Mouse (Mus musculus): Measurements from ENCODE around the gene Fmo4. TPM values are rescaled to one million over a fixed set of nuclear protein-coding genes. Genes with fewer than 3 reads are reported as not detected.
A peak's percentile ranks its signal among the peaks of the same experiment; 100 is the strongest.

The Fmo4 gene
- polyA plus RNA-seq (2015; fragmentation: Nextera tagmentation; extraction: Ambion mirVana) = 0.91 and 1.5 TPM in 2 replicates

DNA sequence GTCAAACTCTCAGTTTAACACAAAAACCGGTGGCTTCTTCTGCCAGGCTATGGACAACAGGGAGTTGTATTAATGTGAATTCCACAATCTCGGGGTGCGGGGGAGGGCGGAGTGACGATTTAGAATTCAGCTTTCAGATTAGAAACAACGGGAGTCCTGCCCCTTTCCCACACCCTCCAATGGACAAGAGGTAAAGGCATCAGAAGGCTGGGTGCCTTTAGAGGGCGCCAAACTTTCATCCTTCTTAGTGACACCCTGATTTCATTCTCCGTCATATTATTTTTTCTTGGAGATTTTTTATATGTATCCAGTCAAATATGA, at the start of gene Fmo4:
Gene Fmo4, minus strand, starts transcription at position 137 of the 321 bp plus-strand sequence.
- H3K9me3 ChIP-seq (replicated peaks) = no peaks in the 10 kb centered on the region
- H3K27me3 ChIP-seq = no peaks in the 10 kb centered on the region
- H3K4me2 ChIP-seq = 0 out of 2 replicates have a peak within 1 kb of the TSS, but pooled peaks have one; percentile 4
- no peaks in the 10 kb centered on the region for H3K36me3 ChIP-seq
- peak within 1 kb of the TSS; percentile 84 for H3K27ac ChIP-seq
- no peak within 1 kb of the TSS for H3K4me3 ChIP-seq (replicated peaks)
- 0 out of 2 replicates have a peak, but pooled peaks cover 4% of the 10 kb centered on the region for H3K4me1 ChIP-seq
- ATAC-seq (replicated peaks; ENCODE audit: low FRiP score) = no peak
- WGBS = 49% methylated on average over 8 of the region's 8 CpGs
- H3K9ac ChIP-seq = no peak within 1 kb of the TSS

DNA sequence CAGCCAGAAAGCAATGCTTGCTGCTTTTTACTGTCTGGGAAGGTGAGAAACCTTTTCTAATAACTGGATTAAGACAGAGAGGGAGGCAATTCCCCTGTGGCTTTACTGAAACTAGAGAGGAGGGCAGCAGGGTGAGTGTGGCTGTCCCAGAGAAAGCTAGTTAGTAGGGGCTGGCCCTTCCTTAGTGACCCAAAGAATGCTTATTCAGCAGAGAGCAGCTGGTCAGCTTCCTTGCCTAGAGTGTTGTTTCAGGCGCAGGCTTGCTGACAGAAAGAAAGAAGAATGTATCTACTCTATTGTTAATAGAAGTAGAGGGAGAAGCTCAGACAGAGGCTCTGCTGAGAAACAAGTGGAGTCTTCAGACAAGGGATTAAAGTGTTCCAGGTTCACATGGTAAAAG, 48.6 kb upstream of the Fmo4 start:
- Histone ChIP-seq H3K27ac (peak overlapping the region; percentile 64), H3K27me3 (no peaks in the 10 kb centered on the region), H3K4me2 (no peak overlapping the region), H3K36me3 (no peaks in the 10 kb centered on the region), H3K9ac (no peak overlapping the region), H3K4me1 (peaks cover 26% of the 10 kb centered on the region), H3K9me3 (replicated peaks) (no peaks in the 10 kb centered on the region), H3K4me3 (replicated peaks) (no peak overlapping the region)
- no peak for ATAC-seq (replicated peaks; ENCODE audit: low FRiP score)
- WGBS = 18% methylated on average over 1 of the region's 1 CpGs

DNA sequence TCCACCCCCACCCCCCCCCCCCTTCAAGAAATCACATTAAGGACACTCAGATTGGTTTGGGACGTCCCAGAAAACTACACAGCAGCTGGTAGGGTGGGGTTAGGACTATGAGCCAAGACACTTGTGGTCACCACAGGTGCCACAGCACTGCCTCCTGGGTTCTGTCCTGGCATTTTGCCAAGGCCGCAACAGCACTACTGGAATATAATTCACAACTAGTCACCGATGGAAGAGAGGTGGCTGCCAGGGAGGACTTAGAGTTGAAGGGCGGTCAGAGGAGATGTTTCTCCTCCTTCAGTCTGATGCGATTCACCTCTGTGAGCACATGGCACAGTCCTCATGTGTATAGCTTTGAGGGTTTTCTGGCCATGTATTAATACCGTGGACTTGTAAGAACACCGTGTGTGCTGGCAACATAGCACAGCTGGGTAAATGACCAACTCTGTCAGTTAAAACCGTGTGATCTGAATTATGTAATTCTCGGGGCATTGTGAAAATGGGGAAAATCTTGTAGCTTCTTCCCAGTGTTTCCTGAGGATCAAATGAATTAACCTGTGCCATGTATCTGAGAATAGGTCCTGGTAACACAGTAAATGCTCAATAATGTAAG, 46.3 kb upstream of the Fmo4 start:
- no peak overlapping the region for H3K4me3 ChIP-seq (replicated peaks)
- no peak overlapping the region for H3K27ac ChIP-seq
- peaks cover 23% of the 10 kb centered on the region for H3K4me1 ChIP-seq
- H3K27me3 ChIP-seq = no peaks in the 10 kb centered on the region
- no peak overlapping the region for H3K9ac ChIP-seq
- H3K36me3 ChIP-seq = no peaks in the 10 kb centered on the region
- no peaks in the 10 kb centered on the region for H3K9me3 ChIP-seq (replicated peaks)
- ATAC-seq (replicated peaks; ENCODE audit: low FRiP score) = peak; percentile 50
- H3K4me2 ChIP-seq = no peak overlapping the region
- WGBS = 68% methylated on average over 9 of the region's 9 CpGs

DNA sequence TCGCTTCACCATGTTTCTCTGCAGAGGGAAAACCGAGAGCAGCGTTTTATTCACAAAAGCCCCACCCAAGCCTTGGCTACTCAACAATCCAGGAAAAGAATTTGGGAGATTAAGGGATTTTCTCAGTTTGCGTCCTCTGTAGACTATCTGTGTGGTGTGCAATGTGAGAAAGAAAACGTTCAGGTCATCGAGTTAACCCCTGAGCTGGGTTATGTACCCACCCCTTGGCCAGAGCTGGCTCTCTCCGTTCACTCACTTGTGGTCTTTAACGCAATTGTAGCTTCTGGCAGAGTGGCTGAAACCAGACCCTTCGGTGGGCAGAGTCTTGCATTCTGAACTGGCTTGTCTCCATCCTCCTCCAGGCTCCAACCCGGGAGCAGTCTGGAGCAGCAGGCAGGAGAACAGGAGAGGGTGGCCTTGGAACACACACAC, 45.8 kb upstream of the Fmo4 start:
- Histone ChIP-seq H3K27me3 (no peaks in the 10 kb centered on the region), H3K9ac (no peak overlapping the region), H3K4me3 (replicated peaks) (no peak overlapping the region), H3K36me3 (no peaks in the 10 kb centered on the region), H3K9me3 (replicated peaks) (no peaks in the 10 kb centered on the region), H3K27ac (peak overlapping the region; percentile 66; the same call in 1 of the 2 replicates), H3K4me2 (peak overlapping the region; percentile 26; the same call in 1 of the 2 replicates), H3K4me1 (peaks cover 23% of the 10 kb centered on the region)
- 44% methylated on average over 10 of the region's 10 CpGs for WGBS
- peak; percentile 33 for ATAC-seq (replicated peaks; ENCODE audit: low FRiP score)

DNA sequence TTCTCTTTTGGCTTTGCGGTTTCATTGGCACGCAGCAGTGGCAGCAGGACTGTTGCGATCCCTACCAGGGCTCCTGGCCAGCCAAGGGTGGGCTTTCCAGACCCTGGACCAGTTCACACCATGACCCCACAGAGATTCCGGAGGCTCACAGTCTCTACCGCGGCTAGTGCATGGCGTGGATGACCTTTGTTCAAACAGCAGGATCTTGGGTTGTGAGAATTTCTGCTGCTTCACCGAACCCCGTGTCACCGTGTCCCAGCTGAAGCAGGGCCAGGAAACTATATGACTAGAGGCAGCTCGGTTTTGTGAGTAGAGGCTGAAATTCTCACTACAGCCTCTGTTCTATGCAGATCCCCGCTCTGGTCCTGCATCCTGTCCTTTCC, 45.0 kb upstream of the Fmo4 start:
- 0 out of 2 replicates have a peak overlapping the region, but pooled peaks have one; percentile 1 for H3K9ac ChIP-seq
- ATAC-seq (replicated peaks; ENCODE audit: low FRiP score) = no peak
- no peaks in the 10 kb centered on the region for H3K36me3 ChIP-seq
- H3K4me3 ChIP-seq (replicated peaks) = peak overlapping the region; percentile 16
- no peaks in the 10 kb centered on the region for H3K27me3 ChIP-seq
- H3K4me1 ChIP-seq = peaks cover 23% of the 10 kb centered on the region
- H3K27ac ChIP-seq = peak overlapping the region; percentile 66; the same call in 1 of the 2 replicates
- H3K4me2 ChIP-seq = peak overlapping the region; percentile 26
- WGBS = 66% methylated on average over 12 of the region's 12 CpGs
- H3K9me3 ChIP-seq (replicated peaks) = no peaks in the 10 kb centered on the region

DNA sequence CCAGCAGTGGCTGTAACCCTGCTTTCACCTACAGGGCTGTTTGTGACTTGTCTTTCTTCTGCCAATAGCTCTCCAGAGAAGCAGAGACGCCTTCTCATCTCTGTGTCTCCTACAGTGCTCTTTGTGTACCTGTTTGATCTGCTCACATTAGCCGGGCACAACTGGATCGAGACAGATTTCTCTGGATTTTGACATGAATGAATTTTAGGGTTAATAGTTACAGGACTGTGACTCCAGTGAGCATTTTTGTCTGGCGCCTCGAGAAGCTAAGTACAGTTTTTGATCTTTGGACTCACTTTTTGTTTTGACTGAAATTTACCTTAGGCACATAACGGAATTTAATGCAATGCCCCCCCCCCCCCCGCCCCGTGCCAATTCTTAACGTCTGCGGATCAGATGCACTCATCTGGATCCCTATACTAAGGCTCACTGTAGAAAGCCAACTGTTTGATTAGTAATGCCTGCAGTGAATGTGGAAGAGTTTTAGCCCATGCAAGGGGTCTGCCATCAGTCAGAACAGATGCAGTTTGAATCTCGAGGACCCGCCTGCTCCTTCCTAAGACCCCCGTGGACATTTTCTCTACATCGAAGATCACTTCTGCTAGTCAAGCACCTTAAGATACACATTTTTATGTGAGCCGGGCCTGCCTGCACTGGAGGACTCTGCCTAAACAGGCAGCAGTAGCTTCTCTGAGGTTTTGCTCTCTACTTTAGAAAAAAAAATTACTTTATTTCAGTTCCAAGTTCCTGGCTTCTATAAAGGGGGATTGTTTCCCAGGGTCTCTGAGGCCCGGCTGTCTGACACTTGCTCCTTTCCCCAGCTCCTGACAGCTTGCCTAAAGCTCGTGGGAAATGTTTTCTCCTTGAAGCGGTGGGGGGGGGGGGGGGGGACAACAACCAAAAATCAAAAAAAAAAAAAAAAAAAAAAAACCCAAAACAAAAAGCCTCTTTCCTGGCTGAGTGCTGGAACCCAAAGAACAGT, 44.3 kb upstream of the Fmo4 start:
- Histone ChIP-seq H3K27me3 (no peaks in the 10 kb centered on the region), H3K9ac (no peak overlapping the region), H3K9me3 (replicated peaks) (no peaks in the 10 kb centered on the region), H3K36me3 (no peaks in the 10 kb centered on the region), H3K4me3 (replicated peaks) (no peak overlapping the region), H3K27ac (peak overlapping the region; percentile 66), H3K4me1 (peaks cover 23% of the 10 kb centered on the region), H3K4me2 (peak overlapping the region; percentile 26)
- ATAC-seq (replicated peaks; ENCODE audit: low FRiP score) = no peak
- 65% methylated on average over 18 of the region's 18 CpGs for WGBS

DNA sequence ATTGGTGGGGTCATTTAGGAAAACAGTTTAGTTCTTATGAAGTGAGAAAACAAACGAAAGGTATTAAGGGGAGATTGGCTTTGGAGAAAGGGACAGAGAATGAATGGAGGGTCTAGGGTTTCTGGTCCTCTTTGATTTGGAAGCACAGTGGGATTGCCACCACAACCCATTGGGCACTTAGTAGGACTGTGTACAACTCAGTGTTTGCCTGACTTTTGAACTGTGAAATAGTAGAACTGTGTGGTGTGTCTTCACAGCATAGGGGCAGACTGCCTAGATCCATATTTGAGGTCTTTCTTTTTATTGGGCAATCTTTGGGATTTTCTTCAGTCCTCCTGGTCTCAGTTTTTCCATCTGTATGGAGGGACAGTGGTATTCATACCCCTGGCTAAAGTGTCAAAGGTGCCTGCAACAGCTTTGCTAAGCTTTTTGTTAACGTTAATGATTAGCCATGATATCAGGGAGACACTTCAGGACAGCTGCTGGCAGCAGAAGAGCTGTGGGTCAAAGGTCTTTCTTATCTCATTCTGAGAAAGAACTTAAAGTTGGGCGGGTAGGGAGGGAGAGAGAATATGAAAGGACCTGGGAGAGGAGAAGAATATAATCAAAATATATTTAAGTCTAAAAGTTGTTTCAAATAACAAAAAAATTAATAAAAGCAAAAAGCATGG, 40.2 kb upstream of the Fmo4 start:
- no peaks in the 10 kb centered on the region for H3K36me3 ChIP-seq
- no peak overlapping the region for H3K4me2 ChIP-seq
- no peak overlapping the region for H3K9ac ChIP-seq
- ATAC-seq (replicated peaks; ENCODE audit: low FRiP score) = no peak
- 68% methylated on average over 3 of the region's 3 CpGs for WGBS
- H3K27me3 ChIP-seq = no peaks in the 10 kb centered on the region
- no peak overlapping the region for H3K27ac ChIP-seq
- H3K4me3 ChIP-seq (replicated peaks) = no peak overlapping the region
- H3K9me3 ChIP-seq (replicated peaks) = no peaks in the 10 kb centered on the region
- peaks cover 8% of the 10 kb centered on the region; the same call in 1 of the 2 replicates for H3K4me1 ChIP-seq

DNA sequence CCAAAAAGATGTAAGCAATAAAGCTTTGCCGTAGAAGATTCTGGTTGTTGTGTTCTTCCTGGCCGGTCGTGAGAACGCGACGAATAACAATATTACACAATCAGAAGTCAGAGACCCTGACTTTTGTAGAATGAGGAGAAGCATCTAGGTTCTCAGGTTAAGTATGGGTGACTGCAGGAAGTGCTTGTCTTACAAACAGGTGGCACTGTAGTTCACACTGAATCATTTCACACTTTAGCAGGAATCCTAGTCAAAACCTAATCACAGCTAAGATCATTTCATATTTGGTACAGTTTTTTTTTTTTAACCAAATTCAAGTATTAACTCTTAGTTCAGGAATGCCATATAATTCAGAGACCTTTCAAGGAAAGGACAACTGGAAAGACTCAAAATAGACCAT, 33.8 kb upstream of the Fmo4 start:
- 96% methylated on average over 6 of the region's 6 CpGs for WGBS
- no peak for ATAC-seq (replicated peaks; ENCODE audit: low FRiP score)
- H3K4me1 ChIP-seq = no peaks in the 10 kb centered on the region

DNA sequence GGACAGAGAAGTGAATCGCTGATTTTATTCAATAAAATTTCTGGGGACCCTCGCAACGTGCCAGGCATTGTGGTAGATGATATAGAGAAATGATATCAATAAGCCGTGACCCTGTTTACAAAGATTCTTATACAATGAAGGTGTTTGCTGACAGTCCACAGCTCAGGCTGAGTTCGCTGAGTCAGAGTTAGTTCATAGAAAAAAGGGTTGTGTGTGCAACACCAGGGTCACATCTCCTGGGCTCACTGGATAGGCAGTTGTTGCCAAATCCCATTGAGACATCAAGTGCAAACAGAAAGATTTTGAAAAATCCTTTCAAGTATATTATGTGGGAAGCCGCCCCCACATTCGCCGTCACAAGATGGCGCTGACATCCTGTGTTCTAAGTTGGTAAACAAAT, 26.4 kb upstream of the Fmo4 start:
- Histone ChIP-seq H3K4me2 (no peak overlapping the region), H3K36me3 (no peaks in the 10 kb centered on the region), H3K27ac (no peak overlapping the region), H3K4me3 (replicated peaks) (no peak overlapping the region), H3K4me1 (no peaks in the 10 kb centered on the region), H3K27me3 (no peaks in the 10 kb centered on the region), H3K9me3 (replicated peaks) (no peaks in the 10 kb centered on the region), H3K9ac (no peak overlapping the region)
- 92% methylated on average over 9 of the region's 9 CpGs for WGBS
- no peak for ATAC-seq (replicated peaks; ENCODE audit: low FRiP score)

More for the DNA sequence above, 33.8 kb upstream of the Fmo4 start:
- H3K9me3 ChIP-seq (replicated peaks) = no peaks in the 10 kb centered on the region
- no peak overlapping the region for H3K9ac ChIP-seq
- H3K27ac ChIP-seq = no peak overlapping the region
- no peak overlapping the region for H3K4me2 ChIP-seq
- no peaks in the 10 kb centered on the region for H3K36me3 ChIP-seq
- H3K27me3 ChIP-seq = no peaks in the 10 kb centered on the region
- no peak overlapping the region for H3K4me3 ChIP-seq (replicated peaks)

DNA sequence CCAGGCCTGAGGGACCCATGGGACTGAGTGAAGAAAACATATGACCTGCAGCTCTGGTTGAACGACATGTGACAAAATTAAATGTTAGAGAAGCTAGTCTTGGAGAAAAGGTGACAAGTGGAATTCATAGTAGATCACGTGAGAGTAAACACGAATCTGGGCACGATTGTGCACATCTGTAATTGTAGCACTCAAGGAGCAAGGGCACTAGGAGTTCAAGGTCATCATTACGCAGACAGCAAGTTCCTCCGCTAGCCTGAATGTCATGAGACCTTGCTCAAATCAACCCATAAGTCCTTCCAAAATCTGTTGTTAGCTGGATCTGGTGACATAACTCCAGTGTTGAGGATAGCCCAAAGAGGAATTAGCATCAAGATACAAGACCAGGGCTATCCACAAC, 25.2 kb upstream of the Fmo4 start:
- H3K4me2 ChIP-seq = no peak overlapping the region
- H3K27me3 ChIP-seq = no peaks in the 10 kb centered on the region
- H3K9me3 ChIP-seq (replicated peaks) = no peaks in the 10 kb centered on the region
- H3K9ac ChIP-seq = no peak overlapping the region
- 88% methylated on average over 6 of the region's 6 CpGs for WGBS
- no peaks in the 10 kb centered on the region for H3K4me1 ChIP-seq
- H3K27ac ChIP-seq = no peak overlapping the region
- H3K4me3 ChIP-seq (replicated peaks) = no peak overlapping the region
- H3K36me3 ChIP-seq = no peaks in the 10 kb centered on the region
- no peak for ATAC-seq (replicated peaks; ENCODE audit: low FRiP score)

DNA sequence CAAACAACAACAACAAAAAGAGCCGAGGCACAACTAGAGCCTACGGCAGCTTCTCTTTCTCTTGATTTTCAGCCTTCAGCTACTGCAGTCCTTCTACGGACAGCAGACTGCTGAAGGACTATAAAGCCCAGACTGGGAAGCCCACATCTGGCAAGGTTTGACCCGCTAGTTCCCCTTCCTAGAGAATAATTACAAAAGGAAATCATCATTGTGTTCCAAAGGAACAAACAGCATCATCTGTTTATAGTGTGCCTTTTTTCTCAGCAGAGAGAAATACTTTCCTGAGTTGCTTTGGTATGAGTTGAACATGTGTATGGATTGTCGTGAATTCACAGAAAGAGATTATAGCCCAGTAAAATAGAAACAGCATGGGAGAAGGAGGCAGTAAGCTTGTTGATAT, 20.6 kb upstream of the Fmo4 start:
- WGBS = 81% methylated on average over 5 of the region's 5 CpGs
- Histone ChIP-seq H3K4me1 (no peaks in the 10 kb centered on the region), H3K9me3 (replicated peaks) (no peaks in the 10 kb centered on the region), H3K27ac (no peak overlapping the region), H3K27me3 (no peaks in the 10 kb centered on the region), H3K4me3 (replicated peaks) (no peak overlapping the region), H3K36me3 (no peaks in the 10 kb centered on the region), H3K9ac (no peak overlapping the region), H3K4me2 (no peak overlapping the region)
- no peak for ATAC-seq (replicated peaks; ENCODE audit: low FRiP score)

DNA sequence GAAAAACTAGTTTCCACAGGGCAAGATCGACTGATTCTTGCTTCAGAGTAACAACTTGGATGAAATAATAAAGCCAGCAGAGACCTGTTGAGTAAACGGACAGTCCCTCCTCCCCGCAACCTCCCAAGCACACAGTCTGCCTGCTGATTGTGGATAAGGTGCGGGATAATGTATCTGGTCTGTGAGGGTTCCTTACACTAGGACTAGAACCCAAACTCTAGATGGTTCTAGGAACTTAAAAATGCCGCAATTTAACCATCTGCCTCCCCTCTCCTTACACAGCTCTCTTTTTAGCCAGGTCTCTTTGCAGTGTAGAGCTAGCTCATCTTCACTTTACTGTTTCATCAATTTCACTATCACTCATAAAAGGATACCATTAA, 18.8 kb upstream of the Fmo4 start:
- 59% methylated on average over 5 of the region's 5 CpGs for WGBS
- Histone ChIP-seq H3K27me3 (no peaks in the 10 kb centered on the region), H3K4me2 (no peak overlapping the region)

More for the DNA sequence above, 18.8 kb upstream of the Fmo4 start:
- Histone ChIP-seq H3K36me3 (no peaks in the 10 kb centered on the region), H3K9ac (no peak overlapping the region), H3K4me1 (no peaks in the 10 kb centered on the region), H3K9me3 (replicated peaks) (no peaks in the 10 kb centered on the region), H3K4me3 (replicated peaks) (no peak overlapping the region), H3K27ac (no peak overlapping the region)
- ATAC-seq (replicated peaks; ENCODE audit: low FRiP score) = no peak

All from kidney, embryonic 15.5 days (tissue).